ENCODE assay signal across 30 mouse cellular contexts in the genomic region with DNA sequence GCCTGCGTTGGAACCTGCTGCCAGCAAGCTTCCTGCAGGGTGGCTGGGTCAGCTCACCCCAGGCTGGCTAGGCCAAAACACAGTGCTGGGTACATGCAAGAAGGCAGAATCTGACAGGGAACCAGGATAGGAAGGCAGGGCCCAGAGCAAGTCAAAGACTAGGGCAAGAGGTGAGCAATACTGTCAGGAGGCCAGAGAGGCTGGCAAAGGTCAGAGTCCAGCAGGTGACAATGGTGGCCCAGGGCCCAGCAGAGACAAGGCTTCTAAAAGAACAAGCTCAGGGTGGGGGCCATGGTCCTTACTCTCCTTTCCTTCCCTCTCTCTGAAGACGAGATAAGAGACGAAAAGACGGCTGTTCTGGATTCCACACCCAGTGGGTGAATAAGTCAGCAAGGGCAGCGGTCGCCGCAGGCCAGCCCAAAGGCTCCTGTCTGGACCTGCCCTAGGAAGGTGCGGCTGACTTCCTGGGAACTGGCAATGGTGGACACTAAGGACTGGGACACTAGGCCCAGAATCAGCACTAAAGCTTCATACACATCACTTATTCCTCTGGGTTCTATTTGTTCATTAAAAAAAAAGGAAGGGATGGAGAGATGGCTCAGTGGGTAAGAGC. TPM values are rescaled to one million over a fixed set of nuclear protein-coding genes. Genes with fewer than 3 reads are reported as not detected.
A peak's percentile ranks its signal among the peaks of the same experiment; 100 is the strongest.
DNase-seq lines count a peak whose midpoint lies in the region; ATAC-seq and TF ChIP-seq lines count a peak whose summit lies in the region.
"Had no signal": no experiment of that assay in that cellular context is flagged by ENCODE, and none has a peak within 500 bp of the region (broad histone marks: within the 10 kb centered on the region; RNA-seq: fewer than 3 reads in every experiment).

No protein-coding gene starts in this region.

- TF ChIP-seq CTCF in kidney, adult 2 months (conservative IDR thresholded peaks at IDR 0.05; ENCODE audit: insufficient read depth, insufficient read length, low read depth, low read length): no peak

- DNase-seq in kidney, adult 2 months: peak; percentile 37
- DNase-seq in kidney, postnatal 25 days: no peak
- no peak for DNase-seq in liver, embryonic 13.5 days
- no peak for DNase-seq in adrenal gland, adult 8-10 months
- no peak for DNase-seq in cerebellum, postnatal 10 days
- DNase-seq: adrenal gland, postnatal 14 days; cerebellum, adult 11 months; cerebellum, adult 9-11 months; gastrocnemius, postnatal 25 days; heart, adult 11 months; kidney, adult 18-20 months; layer of hippocampus, adult 9-11 months; lung, adult 18-20 months; lung, postnatal 4 days; thymus, adult 18-20 months; thymus, postnatal 25 days had no signal

- WGBS in kidney, adult 2 months: 89% methylated on average over 8 of the region's 8 CpGs
- 75% methylated on average over 8 of the region's 8 CpGs for WGBS in intestine, embryonic 15.5 days
- WGBS in liver, embryonic 13.5 days (ENCODE audit: insufficient replicate concordance): 42% methylated on average over 8 of the region's 8 CpGs
- WGBS in stomach, embryonic 16.5 days: 65% methylated on average over 8 of the region's 8 CpGs

- H3K4me2 ChIP-seq in intestine, embryonic 15.5 days (replicated peaks): no peak overlapping the region
- no peak overlapping the region for H3K4me2 ChIP-seq in liver, embryonic 13.5 days
- no peak overlapping the region for H3K4me2 ChIP-seq in stomach, embryonic 16.5 days (ENCODE audit: low read depth, low read length)
- H3K4me2 ChIP-seq: embryonic facial prominence, embryonic 15.5 days; forebrain, embryonic 12.5 days; heart, embryonic 15.5 days; hindbrain, embryonic 12.5 days; limb, embryonic 12.5 days; midbrain, embryonic 13.5 days; neural tube, embryonic 13.5 days; stomach, embryonic 15.5 days had no signal

- H3K9ac ChIP-seq in intestine, embryonic 15.5 days: no peak overlapping the region
- H3K9ac ChIP-seq in liver, embryonic 13.5 days: 0 out of 2 replicates have a peak overlapping the region, but pooled peaks have one; percentile 5
- no peak overlapping the region for H3K9ac ChIP-seq in stomach, embryonic 16.5 days (ENCODE audit: low read length)
- H3K9ac ChIP-seq: embryonic facial prominence, embryonic 15.5 days; forebrain, embryonic 12.5 days; heart, embryonic 15.5 days; hindbrain, embryonic 12.5 days; limb, embryonic 12.5 days; midbrain, embryonic 13.5 days; neural tube, embryonic 13.5 days; stomach, embryonic 15.5 days had no signal

- no peak for TF ChIP-seq POLR2A in kidney, adult 2 months (IDR thresholded peaks at IDR 0.05; ENCODE audit: low read depth, low read length)

- no peaks in the 10 kb centered on the region for H3K36me3 ChIP-seq in kidney, adult 2 months (ENCODE audit: control insufficient read depth, insufficient read depth, low read length)
- H3K36me3 ChIP-seq in intestine, embryonic 15.5 days: no peaks in the 10 kb centered on the region
- H3K36me3 ChIP-seq in liver, embryonic 13.5 days: no peaks in the 10 kb centered on the region
- H3K36me3 ChIP-seq in stomach, embryonic 16.5 days (ENCODE audit: control insufficient read depth, insufficient read depth, low read length): no peaks in the 10 kb centered on the region
- H3K36me3 ChIP-seq: embryonic facial prominence, embryonic 15.5 days; forebrain, embryonic 12.5 days; G1E; heart, embryonic 10.5 days; heart, embryonic 15.5 days; hindbrain, embryonic 12.5 days; limb, embryonic 12.5 days; midbrain, embryonic 13.5 days; neural tube, embryonic 13.5 days; stomach, embryonic 15.5 days had no signal

- no peak overlapping the region for H3K27ac ChIP-seq in kidney, adult 2 months (ENCODE audit: insufficient read depth, low read depth, low read length)
- H3K27ac ChIP-seq in intestine, embryonic 15.5 days: no peak overlapping the region
- no peak overlapping the region for H3K27ac ChIP-seq in liver, embryonic 13.5 days
- peak overlapping the region; percentile 35; the same call in 1 of the 2 replicates for H3K27ac ChIP-seq in stomach, embryonic 16.5 days (ENCODE audit: low read length)
- H3K27ac ChIP-seq: embryonic facial prominence, embryonic 15.5 days; forebrain, embryonic 12.5 days; heart, embryonic 10.5 days; heart, embryonic 15.5 days; hindbrain, embryonic 12.5 days; limb, embryonic 12.5 days; midbrain, embryonic 13.5 days; neural tube, embryonic 13.5 days; stomach, embryonic 15.5 days had no signal

- peak; percentile 70 for ATAC-seq in intestine, embryonic 15.5 days
- 0 out of 2 replicates have a peak, but pooled peaks have one; percentile 26 for ATAC-seq in liver, embryonic 13.5 days (ENCODE audit: low read depth)
- peak; percentile 47; the same call in 1 of the 2 replicates for ATAC-seq in stomach, embryonic 16.5 days (ENCODE audit: insufficient read depth, low FRiP score)
- ATAC-seq: lung, postnatal 0 days; midbrain, embryonic 13.5 days had no signal

- no peaks in the 10 kb centered on the region for H3K27me3 ChIP-seq in kidney, adult 2 months (replicated peaks; ENCODE audit: control insufficient read depth, insufficient read depth, low read length)
- no peaks in the 10 kb centered on the region for H3K27me3 ChIP-seq in intestine, embryonic 15.5 days (replicated peaks)
- no peaks in the 10 kb centered on the region for H3K27me3 ChIP-seq in liver, embryonic 13.5 days
- no peaks in the 10 kb centered on the region for H3K27me3 ChIP-seq in stomach, embryonic 16.5 days (ENCODE audit: control insufficient read depth, insufficient read depth, low read length)
- H3K27me3 ChIP-seq: embryonic facial prominence, embryonic 15.5 days; forebrain, embryonic 12.5 days; heart, embryonic 15.5 days; hindbrain, embryonic 12.5 days; limb, embryonic 12.5 days; megakaryocyte, embryonic 14.5 days; midbrain, embryonic 13.5 days; neural tube, embryonic 13.5 days; stomach, embryonic 15.5 days had no signal

- H3K4me3 ChIP-seq in kidney, adult 2 months (ENCODE audit: insufficient read depth, low read depth, low read length): no peak overlapping the region
- H3K4me3 ChIP-seq in intestine, embryonic 15.5 days (replicated peaks): no peak overlapping the region
- no peak overlapping the region for H3K4me3 ChIP-seq in liver, embryonic 13.5 days (replicated peaks)
- no peak overlapping the region for H3K4me3 ChIP-seq in stomach, embryonic 16.5 days (replicated peaks; ENCODE audit: low read length)
- H3K4me3 ChIP-seq: embryonic facial prominence, embryonic 15.5 days; forebrain, embryonic 12.5 days; heart, embryonic 10.5 days; heart, embryonic 15.5 days; hindbrain, embryonic 12.5 days; limb, embryonic 12.5 days; megakaryocyte, embryonic 14.5 days; midbrain, embryonic 13.5 days; neural tube, embryonic 13.5 days; stomach, embryonic 15.5 days had no signal

- no peaks in the 10 kb centered on the region for H3K9me3 ChIP-seq in intestine, embryonic 15.5 days
- no peaks in the 10 kb centered on the region for H3K9me3 ChIP-seq in liver, embryonic 13.5 days (replicated peaks)
- no peaks in the 10 kb centered on the region for H3K9me3 ChIP-seq in stomach, embryonic 16.5 days (replicated peaks; ENCODE audit: control insufficient read depth, low read length)
- H3K9me3 ChIP-seq: embryonic facial prominence, embryonic 15.5 days; forebrain, embryonic 12.5 days; G1E; heart, embryonic 10.5 days; heart, embryonic 15.5 days; hindbrain, embryonic 12.5 days; limb, embryonic 12.5 days; midbrain, embryonic 13.5 days; neural tube, embryonic 13.5 days; stomach, embryonic 15.5 days had no signal

- H3K4me1 ChIP-seq in kidney, adult 2 months (ENCODE audit: control insufficient read depth, insufficient read depth, low read length): no peaks in the 10 kb centered on the region
- H3K4me1 ChIP-seq in intestine, embryonic 15.5 days (replicated peaks): no peaks in the 10 kb centered on the region; the same call in 1 of the 2 replicates
- peaks cover 17% of the 10 kb centered on the region for H3K4me1 ChIP-seq in liver, embryonic 13.5 days (replicated peaks)
- no peaks in the 10 kb centered on the region for H3K4me1 ChIP-seq in stomach, embryonic 16.5 days (ENCODE audit: control insufficient read depth, insufficient read depth, low read length)
- H3K4me1 ChIP-seq: embryonic facial prominence, embryonic 15.5 days; forebrain, embryonic 12.5 days; heart, embryonic 10.5 days; heart, embryonic 15.5 days; hindbrain, embryonic 12.5 days; limb, embryonic 12.5 days; midbrain, embryonic 13.5 days; neural tube, embryonic 13.5 days; stomach, embryonic 15.5 days had no signal

RNA-seq across cellular contexts. Expression of a gene that starts 14.9 kb away (rescaled TPM):
- polyA plus RNA-seq in kidney, adult 2 months (2012; rRNA removed): 6.7 and 7.4 TPM in 2 replicates
- polyA plus RNA-seq in intestine, embryonic 15.5 days (2015; fragmentation: Nextera tagmentation; extraction: Ambion mirVana): 7.2 and 7.7 TPM in 2 replicates
- 3.7 and 4.4 TPM in 2 replicates for polyA plus RNA-seq in liver, embryonic 13.5 days (2015; fragmentation: Nextera tagmentation; extraction: Ambion mirVana)
- 8.7 and 9.4 TPM in 2 replicates for polyA plus RNA-seq in stomach, embryonic 16.5 days (2015; fragmentation: Nextera tagmentation; extraction: Ambion mirVana)
- total RNA-seq in adrenal gland, adult 8-10 months (2022): 10 to 100 TPM; 21.2 to 31.2 (median 27.3) TPM

RNA-seq across cellular contexts. Expression of a gene that starts 51.4 kb away (rescaled TPM):
- 31.0 and 50.5 TPM in 2 replicates for polyA plus RNA-seq in kidney, adult 2 months (2012; rRNA removed)
- 41.7 and 45.2 TPM in 2 replicates for polyA plus RNA-seq in intestine, embryonic 15.5 days (2015; fragmentation: Nextera tagmentation; extraction: Ambion mirVana)
- polyA plus RNA-seq in liver, embryonic 13.5 days (2015; fragmentation: Nextera tagmentation; extraction: Ambion mirVana): 29.3 and 36.5 TPM in 2 replicates
- polyA plus RNA-seq in stomach, embryonic 16.5 days (2015; fragmentation: Nextera tagmentation; extraction: Ambion mirVana): 32.0 and 34.5 TPM in 2 replicates
- total RNA-seq in adrenal gland, adult 8-10 months (2022): 10 to 100 TPM; 58.2 to 83.0 (median 73.1) TPM
